Mouse (Mus musculus) ovary, postnatal 10 days (tissue): ENCODE results near the gene Smagp.

Experiments
- DNase-seq: peaks from one replicate; pipeline ENCODE4 v3.0.0; 2022; ENCODE audit warnings: low spot score

Gene Smagp

DNA sequence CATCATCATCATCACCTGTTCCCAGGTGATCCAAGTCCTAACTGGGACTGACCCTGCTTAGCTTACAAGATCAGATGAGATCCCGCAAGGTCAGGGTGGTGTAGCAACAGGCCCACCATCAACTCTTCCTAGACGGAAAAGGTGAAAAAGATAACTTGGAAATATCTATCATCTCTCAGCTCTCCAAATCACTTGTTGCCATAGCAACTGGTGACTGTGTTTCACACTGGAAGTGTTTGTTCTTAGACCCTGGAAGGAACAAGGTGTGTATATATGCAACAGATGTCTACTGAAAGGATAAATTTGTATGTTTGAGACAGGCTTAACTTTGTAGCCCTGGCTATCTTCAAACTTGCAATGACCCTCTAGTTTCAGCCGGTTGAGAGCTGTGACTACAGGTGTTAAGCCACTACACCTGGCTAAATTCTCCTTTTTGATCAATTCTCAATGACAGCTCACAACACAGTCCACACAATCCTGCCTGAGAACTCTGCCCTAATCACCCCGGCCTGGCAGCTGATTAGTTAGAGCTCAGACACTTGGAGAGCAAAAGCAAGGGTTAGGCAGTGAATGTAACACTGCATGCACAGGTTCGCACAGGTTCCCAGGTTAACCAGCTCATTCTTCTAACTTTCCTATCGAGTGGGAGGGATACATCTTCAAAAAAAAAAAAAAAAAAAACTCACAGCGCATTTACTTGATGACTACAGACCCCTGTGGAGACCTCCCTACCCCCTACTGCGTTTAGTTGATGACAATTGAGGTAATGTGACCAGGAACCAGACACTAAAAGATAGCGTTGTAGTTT lies 28.9 kb upstream of the Smagp start:
- DNase-seq, result no peak

DNA sequence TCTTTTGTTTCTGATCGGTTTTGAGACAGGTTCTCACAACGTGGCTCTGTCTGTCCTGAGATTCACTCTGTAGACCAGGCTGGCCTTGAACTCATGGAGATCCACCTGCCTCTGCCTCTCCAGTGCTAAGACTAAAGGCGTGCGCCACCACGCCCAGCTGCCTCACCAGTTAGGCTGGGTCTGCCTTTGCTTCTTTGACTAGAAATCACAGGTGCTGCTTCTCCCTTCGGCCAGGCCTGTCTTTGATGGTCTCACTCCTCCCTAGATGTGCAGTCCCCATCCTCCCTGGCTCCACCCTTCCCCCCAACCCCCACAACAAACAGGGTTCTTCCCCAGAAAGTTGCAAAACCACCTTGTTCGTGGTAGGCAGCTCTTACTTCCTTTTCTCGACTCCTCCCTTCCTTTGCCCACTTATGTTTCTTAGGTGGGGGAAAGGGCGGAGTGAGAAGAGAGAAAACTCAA lies 28.1 kb upstream of the Smagp start:
- no peak for DNase-seq

DNA sequence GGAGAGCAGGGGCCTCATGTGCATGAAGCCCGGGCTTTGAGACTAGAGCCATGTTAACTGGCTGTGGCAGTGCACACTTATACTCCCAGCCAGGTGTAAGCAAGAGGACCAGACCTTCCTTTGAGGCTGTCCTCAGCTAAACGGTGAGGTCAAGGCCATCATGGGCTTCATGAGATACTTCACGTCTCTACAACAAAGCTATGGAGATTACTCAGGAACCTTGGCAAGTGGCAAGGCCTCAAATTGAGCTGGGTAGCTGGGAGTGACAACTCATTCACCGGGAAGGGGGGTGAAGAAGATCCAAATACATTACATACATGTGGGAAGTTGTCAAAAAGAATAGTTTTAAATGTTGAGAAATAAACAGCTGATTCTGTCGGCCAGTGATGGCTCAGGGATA lies 24.1 kb upstream of the Smagp start:
- DNase-seq, result no peak

DNA sequence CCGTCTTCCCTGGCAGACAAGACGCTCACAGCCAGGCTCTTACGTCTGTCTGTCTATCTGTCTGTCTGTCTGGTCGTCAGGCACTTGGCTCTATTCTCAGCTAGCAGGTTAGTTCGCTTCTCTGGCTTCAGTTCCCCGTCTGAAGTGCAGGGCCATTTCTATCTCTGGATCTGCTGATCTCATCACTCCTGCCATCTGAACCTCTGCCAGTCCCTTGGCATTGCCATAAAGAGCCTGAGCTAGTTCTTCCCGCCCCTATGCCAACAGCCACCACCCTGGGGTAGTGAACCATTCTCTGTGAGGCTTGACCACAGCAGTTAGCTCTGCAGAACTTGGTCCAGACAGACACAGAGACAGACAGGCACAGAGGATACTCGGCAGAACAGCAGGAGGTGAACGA lies 23.6 kb upstream of the Smagp start:
- no peak for DNase-seq

DNA sequence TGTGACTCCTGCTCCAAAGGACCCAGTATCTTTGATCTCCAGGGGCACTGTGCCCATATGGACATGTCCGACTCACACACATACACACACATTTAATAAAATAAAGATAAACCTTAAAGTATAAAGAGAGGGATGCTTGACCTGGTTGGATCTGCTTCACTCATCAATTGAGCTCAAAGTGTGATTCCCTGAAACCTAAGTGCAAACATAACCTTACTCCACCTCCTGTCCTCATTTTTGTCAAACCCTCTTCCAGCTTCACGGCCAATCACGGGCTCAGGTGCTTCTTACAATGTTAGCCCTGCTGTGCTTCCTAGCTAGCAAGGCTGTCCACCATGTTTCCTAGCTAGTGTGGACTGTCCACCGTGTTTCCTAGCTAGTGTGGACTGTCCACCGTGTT lies 18.5 kb upstream of the Smagp start:
- no peak for DNase-seq

DNA sequence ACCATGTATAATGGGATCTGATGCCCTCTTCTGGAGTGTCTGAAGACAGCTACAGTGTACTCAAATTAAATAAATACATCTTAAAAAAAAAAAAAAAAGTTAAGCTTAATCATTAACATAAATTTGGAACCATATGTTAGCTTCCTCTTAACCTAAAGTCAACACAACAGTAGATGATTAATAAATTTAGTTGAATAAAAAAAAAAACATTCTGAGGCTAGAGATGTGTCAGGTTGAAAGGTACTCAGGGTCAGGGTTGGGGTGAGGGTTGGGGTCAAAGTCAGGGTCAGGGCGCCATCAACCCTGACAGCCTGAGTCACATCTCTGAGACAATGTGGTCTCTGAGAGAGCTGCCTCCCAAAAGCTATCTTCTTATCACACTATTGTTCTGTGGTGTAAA lies 17.5 kb upstream of the Smagp start:
- no peak for DNase-seq

DNA sequence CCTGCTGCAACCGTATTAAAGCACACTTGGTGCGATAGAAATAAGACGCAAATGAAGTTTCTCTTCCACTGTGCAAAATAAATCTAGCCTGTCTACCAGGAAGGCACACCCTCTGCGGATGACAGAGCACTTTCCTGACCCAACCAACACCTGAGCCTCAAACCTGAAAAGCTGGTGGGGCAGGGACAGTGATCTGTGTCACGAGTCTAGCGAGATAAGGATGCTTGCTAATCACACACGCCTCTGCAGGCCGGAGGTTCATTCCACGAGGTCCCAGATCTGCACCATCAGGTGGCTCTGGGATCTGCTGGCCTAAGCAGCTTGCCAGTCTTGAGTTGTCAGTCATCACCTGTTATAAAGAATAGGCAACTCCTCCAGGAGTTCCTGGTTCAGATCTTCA lies 14.9 kb upstream of the Smagp start:
- DNase-seq, result no peak

DNA sequence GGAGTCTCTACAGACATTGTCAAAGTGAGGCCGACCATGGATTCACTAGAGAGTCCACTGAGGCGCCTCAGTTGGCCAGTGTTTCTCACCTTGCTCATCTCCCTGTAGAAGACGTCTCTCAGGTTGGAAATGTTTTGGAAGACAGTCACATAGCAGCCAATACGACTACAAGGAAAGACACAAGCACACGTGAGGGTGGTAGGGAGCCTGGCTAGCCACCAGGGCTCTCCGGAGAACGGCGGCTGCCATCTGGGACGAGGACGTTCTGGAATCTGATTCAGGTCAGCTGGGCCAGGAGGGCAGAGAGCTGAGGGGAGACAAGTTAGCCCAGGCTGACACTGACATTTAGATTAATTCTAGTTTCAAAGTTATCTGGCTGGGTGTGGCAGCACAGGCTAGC lies 13.4 kb upstream of the Smagp start:
- DNase-seq, result no peak

DNA sequence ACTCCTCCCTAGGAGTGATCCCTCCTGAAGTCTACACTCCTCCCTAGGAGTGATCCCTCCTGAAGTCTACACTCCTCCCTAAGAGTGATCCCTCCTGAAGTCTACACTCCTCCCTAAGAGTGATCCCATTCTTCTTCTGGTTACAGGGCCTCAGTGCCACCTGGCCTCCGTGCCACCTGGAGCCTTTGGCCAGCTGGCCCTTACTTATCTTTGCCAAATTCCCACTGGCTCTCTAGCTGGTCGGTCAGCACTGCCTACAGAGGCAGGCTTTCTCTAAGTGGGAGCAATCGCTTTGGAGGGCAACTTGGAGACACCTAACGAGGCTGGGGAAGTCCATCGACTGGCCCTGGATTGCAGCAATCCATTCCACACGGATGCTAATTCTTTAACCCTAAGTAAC lies 9.4 kb upstream of the Smagp start:
- DNase-seq, result no peak

DNA sequence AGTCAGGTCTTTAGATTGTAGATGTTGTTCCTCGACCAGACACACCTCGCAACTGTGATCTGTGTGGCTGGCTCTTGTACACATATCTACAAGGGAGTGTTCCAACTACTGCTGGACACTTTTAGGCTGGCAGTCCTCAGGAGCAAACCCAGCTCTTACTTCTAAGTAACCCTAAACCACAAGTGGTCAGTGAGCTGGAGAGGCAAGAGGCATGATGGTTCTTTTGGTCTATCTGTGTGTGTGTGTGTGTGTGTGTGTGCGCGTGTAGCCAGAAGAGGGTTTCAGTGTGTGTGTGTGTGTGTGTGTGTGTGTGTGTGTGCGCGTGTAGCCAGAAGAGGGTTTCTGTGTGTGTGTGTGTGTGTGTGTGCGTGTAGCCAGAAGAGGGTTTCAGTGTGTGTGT lies 5.7 kb upstream of the Smagp start:
- DNase-seq, result no peak

DNA sequence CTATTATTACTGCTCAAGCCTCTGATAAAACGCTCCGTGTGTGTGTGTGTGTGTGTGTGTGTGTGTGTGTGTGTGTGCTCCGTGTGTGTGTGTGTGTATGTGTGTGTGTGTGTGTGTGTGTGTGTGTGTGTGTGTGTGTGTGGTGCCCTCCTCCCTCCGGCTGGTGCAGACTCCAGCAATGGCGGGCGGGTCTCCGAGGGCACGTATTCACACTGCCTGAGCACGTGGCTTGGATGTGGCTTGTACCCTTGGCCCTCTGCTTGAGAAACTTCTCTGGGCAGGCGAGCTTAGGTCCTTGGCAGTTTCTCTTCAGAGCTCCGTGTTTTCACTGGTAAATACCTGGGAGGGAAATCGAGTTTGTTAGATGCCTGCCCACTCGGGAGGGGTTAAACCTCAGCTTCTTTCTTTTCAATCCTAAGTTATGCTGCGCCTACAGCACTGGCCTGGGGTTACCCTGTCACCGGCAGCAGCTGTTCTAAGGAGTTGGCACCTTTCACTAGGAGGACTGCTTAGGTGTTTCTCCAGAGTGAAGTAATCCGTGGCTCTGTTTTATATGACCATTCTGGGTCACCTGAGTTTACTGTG lies 4.6 kb upstream of the Smagp start:
- no peak for DNase-seq

DNA sequence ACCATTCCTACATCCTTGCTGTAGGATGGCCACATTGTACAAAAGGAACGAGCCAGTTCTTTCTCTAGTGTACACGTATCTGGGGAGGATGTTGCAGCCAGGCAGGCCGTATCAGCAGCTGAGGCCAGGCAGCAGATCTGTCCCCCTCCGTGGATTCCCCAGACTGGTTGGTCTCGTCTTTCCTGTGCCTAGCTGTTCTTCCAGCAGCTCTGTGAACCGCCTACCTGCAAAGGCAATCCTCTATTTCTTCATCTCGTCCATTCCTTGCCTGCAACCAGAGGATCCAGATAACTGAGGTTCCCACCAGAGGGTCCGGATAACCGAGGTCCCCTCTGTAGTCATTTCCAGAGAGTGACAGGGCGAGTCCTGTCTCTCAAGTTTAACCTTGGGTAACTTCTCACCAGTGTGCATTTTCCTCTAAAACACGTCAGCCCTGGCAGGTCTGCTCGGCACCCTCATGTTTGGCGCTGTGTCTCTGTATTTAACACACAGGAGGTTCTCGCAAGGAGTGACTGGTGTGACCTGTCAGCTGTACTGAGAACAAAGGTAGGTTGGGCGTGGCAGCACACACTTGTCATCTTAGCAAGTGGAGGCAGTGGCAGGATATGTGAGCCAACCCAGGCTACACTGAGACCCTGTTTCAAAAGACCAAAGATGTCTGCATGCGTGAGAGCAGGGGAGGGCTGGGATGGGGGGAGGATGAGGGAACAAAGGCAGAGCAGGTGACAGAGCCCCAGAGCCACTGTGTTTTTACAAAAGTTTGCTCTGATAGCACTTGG lies 3.4 kb upstream of the Smagp start:
- no peak for DNase-seq

DNA sequence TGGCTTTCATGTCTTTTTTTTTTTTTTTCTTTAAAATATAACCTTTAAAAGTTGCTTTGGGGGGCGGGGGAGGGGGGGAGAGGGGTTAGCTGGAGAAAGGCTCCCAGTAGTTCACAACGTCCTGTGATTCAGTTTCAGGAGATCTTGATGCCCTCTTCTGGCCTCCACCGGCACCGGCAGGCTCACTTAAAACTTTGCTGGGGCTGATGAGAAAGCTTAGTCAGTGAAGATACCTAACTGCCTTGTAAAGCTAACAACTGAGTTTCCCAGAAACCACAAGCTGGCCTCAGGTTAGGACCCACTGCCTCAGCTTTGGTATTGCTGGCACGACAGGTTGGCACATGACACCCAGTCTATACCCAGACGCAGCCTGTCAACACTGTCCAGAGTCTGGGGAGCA lies 921 bp upstream of the Smagp start:
- DNase-seq, result no peak

DNA sequence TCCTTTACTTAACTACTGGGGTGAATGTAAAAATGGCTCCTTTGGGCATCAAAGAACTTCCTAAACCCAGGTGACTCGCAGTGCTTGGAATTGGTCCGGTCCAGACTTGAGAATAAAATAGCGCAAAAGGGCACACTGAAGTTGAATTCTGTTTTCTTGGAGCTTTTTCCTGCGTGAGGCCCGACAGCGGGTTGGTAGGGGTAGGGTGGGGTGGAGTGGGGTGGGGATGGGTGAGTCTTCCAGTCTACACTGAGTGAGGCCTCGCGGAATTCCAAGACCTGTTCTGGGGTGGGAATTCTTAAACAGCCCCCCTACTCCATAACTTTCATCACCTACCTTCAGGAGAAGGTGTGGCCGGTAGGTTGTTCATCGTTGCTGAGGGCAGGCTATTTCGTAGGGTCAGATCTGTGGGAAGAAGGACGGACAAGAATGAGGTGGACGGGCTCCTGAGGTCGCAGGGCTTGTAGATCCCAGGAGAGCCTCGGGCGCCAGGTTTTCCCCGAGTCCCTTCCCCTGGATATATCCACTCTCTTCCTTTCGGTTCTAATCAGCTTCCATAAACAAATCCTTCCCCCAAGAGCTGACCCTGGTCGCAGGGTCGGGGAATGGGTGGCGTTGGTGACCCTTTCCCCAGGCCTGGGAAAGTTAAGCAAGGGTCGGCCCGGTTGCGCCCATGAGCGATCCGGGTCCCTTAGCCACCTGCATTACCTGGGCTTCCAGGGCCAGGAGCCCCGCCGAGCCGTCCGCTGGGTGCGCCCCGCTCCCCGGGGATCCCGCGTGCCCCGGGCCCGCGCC lies 692 bp downstream of the Smagp start:
- no peak for DNase-seq

DNA sequence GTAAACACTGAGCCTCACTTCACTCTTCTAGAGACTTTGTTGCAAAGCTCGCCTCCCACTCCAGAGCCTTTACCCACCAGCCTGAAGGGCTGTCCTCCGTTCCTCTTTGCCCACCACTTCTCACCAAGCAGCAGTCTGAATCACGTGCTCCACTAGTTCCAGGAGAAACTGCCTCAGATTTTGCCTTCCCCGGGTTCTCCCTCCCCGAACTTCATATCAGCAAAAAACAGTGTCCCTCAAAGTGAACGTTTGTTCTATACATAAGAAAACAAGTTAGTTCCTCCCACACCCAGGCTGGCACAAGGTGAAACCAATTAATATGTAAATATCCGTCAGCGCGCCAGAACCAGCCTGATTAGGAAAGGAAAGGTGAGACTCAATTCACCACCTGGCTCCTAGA lies 1.5 kb downstream of the Smagp start:
- DNase-seq, result no peak

DNA sequence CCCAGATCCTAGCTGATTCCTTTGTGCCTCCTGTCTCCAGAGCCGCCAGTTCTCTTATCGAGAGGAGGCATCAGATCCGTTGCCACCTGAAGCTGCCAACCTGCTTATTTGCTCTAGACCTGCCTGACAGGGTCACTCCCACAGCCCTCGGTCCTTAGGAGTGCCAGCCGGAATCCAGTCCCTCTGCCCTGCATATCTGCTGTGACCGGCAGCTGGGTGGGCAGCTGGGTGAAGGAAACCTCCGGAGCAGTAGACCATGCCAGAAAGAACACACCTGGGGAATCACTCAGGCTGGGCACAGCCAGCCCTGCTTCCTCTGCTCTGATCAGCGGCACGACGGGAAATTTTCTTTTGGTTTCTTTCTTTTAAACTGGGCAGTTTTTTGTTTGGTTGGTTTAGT lies 3.4 kb downstream of the Smagp start:
- DNase-seq, result no peak

DNA sequence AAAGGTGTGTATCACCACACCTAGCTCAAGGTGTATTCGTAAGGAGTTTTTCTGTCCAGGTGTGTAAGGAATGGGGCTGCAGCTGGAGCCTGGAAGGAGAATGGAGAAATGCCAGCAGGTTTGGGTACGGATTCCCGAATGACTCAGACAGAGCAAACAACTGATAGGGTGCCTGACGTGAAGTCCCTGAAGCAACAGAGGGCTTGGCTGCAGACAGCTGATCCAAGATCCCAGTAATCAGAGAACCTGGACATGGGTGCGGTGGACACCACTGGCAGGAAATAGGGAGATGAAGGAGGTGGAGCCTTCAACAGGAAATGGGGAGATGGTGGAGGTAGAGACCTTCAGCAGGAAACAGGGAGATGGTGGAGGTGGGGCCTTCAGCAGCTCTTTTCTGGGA lies 4.4 kb downstream of the Smagp start:
- DNase-seq, result no peak

DNA sequence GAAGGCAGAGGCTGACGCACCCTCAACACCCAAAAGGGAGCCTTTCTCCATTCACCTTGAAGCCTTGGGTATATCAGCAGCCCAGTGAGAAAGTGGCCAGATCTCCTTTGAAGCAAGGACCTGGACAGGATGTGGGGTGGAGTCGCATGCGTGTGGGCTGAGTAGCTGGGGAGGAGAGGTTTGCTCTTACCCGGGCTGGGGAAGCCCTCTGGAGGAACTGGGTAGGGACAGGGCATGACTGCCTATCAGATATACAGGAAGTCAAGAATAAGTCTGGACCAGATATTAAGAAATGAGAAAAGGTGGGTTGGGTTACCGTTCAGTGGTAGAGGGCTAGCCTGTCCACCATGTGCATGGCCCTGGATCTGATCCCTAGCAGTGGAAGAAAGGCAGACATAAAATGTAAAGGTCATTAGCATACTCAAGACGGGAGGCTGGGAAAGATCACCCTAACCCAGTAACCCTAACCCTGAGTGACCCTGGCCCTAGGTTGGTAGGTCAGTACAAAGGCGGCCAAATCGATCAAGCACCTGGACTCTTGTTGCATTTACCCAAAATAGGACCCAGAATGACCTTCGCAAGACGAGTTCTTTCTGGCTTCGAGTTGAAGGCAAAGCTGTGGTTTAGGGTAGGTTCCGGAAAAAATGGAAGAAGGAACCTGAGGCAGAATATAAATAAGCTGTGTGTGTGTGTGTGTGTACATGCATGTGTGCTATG lies 5.1 kb downstream of the Smagp start:
- no peak for DNase-seq

DNA sequence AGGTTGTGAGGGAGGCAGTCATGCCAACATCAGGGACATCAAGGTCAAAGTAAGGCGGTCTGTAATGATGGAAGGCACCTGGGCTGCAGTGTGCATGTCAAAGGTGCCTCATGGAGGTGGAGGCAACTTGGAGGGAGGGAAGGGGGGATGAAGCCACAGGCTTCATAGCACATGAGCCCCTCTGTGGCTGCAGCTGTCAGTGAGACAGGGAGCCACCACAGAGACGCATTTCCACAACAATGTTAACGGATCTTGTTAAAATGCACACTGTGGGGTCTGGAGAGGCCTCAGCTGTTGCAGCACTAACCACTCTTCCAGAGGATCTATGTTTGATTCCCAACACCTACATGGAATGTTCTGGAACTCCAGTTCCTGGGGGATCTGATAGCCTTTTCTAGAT lies 6.6 kb downstream of the Smagp start:
- DNase-seq, result no peak

DNA sequence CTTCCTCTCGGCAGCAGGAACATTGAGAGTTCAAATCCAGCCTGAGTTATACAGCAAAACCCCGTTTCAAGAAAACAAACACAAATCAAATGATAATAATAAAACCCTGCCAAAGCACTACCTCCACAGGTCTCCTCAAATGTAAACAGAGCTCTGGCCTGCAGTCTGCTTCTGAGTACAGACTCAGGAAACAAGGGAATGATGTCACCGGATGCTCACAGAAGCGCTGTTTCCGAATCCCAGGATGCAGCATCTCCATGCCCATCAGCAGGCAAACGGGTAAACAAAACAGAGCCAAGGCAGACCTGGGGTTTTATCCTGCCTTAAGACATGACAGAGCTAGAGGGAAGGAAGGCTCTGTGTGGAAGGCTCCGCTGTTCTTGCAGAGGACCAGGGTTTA lies 7.9 kb downstream of the Smagp start:
- no peak for DNase-seq

DNA sequence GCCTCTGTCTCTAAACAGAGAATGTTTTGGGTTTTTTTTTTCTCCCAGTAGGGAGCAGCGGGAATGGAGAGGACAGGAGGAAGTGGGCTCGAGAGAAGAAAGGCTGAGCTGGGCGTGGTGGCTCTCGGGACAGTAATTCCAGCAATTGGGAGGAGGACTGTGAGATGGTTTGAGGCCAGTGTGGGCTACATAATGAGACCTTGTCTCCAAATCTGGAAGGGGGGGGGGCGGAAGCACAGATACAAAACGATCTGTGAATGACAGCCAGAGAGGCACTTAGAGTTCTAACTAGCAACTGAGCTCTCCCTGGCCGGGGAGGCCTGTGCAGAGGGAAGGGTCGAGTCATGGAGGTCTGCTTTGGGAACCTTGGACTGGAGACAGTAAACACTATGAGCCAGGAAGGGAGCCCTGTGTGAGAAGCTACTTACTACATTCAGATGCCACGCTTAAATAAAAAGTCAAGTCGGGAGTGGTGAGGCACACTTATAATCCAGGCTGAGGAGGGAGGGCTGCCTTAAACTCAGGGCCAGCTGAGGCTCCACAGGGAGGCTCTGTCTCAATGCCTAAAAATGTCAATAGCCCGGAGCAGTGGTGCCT lies 8.9 kb downstream of the Smagp start:
- DNase-seq, result no peak
